Mouse (Mus musculus) ovary, adult 18-20 months (tissue): Measurements from ENCODE around the gene Fads6.
A peak's percentile ranks its signal among the peaks of the same experiment; 100 is the strongest.

ENCODE experiments used
- DNase-seq: peaks from one replicate; pipeline ENCODE4 v3.0.0; 2022; ENCODE audit warnings: low spot score, mixed read lengths

The Fads6 gene

DNA sequence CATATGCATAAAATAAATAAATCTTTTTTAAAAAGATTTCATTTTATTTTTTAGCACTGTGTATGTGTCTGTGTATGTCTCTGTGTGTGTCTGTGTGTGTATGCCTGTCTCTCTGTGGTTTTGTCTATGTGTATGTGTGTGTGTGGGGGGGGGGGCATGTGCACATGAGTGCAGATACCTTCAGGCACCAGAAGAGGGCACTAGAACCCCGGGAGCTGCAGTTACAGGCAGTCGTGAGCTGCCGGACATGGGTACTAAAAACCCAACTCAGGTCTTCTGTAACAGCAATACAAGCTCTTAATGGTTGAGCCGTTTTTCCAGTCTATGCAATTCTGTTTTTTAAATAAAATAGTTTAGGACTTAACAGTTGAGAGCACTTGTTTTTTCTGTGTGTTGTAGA, 3.3 kb upstream of the Fads6 start:
- no peak for DNase-seq

DNA sequence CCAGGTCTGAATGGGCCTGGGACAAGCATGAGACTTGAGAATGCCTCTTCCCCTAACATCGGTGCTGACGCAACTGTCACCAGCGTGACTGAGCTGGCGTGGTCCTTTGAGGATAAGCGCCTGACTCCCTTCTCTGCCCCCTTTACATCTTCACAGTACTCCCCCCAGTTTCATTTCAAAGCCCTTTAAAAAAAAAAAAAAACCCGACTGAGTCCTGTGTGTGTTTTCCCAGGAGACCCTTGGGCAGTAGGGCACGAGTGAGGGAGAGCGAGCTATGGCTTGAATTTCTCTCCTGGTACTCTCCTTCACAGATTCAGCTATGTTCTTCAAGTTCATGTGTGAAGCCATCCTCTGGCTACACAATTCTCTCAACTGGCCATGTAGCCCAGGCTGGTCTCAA, 697 bp upstream of the Fads6 start:
- no peak for DNase-seq

DNA sequence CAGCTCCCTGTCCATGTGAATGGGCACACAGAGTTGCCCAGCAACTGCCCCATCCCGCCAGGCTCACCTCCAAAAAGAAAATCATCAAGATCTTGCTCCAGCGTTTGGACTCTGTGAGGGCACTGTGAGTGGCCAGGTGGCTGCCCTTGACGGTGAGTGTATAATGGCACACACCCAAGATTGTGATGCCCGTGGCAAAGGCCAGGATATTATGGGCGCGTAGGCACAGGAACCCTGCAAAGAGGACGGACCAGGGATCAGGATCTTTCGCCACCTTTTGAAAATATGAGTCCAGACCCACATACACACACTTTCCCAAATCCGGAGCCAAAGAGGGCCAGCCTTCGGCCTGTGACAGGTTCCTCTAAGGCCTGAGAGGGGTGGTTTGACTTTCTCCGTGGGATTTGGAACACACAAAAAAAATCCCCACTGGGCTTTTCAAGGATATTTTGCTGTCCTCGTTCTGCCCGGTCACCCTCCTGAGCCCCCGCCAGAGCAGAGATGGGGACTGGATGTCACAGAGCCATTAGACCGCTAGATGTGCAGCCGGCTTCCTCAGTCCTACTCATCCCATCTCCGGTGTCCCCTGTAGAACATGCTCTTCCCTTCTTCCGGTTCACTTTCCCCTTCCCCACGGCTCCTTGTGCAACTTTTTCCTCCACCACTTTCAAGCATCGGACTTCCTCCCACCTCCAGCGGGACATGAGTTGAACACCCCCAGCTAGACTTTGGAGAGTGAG, 822 bp downstream of the Fads6 start:
- no peak for DNase-seq

DNA sequence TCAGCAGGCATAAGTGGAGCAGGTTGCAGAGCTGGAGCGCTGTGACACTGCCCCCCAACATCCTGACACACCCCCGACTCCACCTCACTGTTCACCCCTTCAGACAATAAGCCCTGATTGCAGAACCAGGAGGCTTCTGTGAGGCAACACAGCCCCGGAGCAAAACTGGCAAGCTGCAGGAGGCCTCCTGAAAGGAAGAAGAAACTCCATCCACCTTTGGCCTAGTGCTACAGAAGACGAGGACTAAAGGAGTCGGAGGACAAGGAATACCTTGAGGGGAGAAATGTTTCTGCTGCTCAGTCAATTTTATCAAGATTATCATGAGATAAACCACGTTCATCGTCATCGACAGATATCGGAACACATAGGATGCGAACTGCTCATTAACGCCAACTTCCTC, 1.5 kb downstream of the Fads6 start:
- DNase-seq = no peak

DNA sequence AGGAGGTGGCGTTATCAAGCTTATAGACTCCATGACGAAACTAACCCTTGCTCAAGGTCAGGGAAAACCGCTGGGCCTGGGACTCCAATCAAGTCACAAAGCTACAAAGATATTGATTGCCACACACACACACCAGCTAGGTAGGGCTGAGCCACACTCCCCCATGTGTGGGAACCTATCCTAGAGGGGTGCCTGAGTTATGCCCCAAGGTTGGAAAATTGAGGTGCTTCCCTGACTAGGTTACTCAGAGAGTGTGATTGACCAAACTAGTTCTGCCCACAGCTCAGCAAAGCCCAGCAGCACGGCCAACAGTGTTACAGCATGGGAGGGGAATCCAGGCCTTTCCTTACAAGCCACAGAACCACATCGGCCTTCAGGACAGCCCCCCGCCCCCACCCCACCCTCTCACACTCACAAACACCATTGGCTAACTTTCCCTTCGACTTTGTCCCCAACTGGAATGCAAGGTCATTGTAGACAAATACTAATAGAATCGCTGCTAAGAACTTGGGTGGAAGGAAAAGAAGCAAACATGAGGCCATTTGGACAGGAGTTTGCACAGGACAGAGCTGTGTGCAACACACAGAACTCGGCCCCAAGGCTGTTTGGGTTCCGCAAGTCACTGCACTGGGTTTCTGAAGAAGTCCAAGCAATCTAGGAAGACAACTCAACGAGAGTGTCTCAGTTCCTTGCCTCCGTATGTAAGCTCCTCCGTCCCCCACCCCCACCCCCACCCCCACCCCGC, 4.7 kb downstream of the Fads6 start:
- no peak for DNase-seq

DNA sequence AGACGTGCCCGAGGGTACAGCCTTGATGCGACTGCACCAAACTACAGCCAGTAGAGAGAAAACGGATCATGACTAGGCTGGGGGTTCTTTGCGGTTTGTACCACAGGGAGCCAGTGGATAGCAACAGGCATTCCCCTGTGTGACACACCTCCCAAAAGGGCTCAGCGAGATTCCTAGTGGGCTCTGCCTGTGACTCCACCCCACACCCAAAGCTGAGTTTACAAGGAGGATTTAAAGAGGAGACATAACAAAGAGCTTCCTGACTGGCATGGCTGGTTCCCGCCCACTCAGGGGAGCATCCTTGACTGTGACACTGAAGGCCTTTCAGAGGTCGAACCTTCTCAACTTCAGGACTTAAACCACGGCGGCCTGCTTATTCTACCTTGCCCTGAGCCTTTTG, 6.0 kb downstream of the Fads6 start:
- DNase-seq = no peak

DNA sequence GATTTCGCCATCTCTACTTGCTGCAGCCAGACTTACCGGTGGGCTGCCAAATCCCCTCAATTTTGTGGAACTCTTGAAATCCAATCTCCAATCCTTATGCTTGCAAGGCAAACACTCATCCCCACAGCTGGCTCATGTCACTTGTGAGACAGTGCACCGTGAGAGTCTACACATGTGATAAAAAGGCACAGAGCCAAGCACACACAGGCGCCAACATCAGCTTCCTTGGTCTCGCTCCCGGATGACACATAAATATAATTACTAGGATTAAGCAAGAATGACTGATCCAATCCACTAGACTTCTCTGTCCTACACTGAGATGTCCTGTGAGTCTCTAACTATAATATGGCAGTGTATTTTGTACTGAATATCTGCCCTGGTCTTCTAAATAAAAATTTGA, 6.5 kb downstream of the Fads6 start:
- DNase-seq = peak; percentile 72

DNA sequence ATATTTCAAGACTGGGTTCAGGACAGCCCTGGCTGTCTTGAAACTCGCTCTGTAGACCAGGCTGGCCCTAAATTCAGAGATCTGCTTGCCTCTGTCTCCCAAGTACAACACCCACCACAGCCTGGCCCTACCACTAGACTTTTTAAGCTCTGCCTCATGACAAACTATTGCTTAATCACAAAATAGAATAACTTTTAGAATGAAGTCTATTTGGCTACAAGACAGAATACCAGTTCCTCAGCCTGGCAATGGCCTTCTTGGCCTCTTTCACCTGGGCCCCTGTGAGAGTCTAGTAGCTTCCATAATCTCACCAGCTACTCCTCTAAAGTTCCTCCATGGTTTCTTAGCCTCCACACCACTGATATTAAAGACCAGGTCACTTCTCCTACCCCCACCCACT, 7.1 kb downstream of the Fads6 start:
- DNase-seq = no peak

DNA sequence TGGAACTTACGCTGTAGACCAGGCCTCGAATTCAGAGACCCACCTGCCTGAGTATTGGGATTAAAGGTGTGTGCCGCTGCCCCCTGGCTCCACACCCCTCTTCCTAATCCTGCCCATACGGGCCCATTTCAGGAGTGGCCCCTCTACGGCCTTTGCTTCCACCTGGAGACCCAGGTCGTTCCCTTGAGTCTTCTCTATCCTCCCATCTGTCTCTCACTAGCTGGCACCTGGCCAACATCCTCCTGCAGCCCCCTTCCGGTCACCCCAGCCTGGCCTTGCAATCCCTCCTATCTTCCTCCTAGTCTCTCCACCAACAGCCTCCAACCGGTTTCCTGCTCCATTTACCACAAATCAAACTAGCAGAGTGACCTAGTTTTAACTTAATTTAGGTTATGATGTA, 7.6 kb downstream of the Fads6 start:
- no peak for DNase-seq

DNA sequence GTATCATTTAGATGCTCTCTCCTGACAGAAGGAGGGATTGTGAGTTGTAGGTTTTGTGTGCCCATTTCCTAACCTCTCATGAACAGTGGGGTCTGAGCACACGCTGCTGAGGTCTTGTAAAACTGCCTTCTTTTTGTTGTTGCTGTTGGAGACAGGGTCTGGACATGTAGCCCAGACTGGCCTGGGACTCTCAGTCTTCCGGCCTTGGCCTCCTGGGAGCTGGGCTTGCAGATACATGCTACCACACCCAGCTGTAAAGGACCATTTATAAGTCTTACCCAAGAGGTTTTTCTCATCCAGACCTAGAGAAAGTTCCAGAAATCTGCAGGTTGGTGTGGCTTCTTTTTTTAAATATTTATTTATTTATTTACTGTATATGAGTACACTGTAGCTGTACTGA, 9.2 kb downstream of the Fads6 start:
- DNase-seq = no peak

DNA sequence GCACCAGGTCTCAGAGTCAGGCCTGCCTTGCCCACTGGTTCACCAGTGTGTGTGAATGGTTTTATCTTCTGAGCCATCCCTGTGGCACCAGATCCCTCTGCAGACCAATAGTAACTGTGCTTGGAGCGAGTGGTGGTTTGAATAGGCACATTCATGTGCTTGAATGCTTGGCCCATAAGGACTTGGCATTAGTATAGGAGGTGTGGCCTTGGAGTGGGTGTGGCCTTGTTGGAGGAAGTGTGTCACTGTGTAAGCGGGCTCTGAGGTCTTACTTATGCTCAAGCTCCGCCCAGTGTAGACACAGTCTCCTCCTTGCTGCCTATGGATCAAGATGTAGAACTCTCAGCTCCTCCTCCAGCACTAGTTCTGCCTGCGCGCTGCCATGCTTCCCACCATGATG, 10.1 kb downstream of the Fads6 start:
- DNase-seq = no peak

DNA sequence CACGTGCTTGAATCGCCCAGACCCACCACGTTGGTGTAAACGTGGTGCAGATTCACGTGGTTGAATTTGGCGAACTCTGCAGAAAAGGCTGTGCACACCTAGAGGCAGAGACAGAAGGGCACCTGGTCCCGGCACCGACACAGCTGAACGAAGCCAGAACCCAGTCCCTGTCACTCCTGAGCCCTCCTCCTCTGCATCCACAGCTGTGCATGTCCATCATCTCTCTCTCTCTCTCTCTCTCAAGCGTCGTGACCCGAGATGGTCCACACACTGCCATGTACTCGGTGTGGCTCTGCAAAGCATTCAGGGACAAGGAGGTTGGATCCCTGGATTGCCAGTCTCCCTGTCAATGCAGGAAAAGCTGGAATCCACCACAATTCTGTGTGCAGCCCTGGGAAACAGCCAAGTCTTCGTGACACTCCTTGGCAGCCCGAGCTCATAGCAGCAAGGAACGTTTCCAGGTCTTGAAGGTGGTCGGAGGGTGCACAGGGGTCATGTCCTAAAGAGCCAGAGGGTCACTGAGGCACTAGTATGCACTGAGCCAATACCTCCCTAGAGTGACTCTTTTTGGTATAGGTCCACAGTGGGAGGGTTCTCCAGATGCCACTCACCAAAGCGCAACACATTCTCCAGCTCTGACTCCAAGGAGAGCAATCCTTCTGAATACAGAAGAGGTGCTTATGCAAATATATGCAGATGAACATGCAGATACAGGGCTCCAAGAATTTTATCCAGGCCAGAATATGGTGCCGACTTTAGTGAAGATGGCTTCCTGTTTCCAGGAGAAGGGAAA, 11.1 kb downstream of the Fads6 start:
- no peak for DNase-seq

DNA sequence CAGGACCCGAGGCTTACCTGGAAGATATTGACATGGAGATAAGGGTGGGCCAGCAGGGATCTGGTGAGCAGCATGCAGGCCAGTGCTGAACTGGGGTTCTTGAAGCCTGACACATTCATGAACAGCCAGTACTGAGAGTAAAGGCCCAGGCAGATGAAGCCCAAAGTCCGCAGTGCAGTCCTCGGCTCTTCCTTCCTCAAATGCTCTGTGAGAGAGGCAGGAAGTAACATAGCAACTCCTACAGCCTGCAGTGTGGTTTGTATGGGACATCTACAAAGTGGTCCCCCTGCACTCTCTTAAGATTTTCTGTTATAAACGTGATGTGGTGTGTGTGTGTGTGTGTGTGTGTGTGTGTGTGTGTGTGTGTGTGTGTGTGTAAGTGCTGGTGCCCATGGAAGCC, 12.2 kb downstream of the Fads6 start:
- DNase-seq = no peak

DNA sequence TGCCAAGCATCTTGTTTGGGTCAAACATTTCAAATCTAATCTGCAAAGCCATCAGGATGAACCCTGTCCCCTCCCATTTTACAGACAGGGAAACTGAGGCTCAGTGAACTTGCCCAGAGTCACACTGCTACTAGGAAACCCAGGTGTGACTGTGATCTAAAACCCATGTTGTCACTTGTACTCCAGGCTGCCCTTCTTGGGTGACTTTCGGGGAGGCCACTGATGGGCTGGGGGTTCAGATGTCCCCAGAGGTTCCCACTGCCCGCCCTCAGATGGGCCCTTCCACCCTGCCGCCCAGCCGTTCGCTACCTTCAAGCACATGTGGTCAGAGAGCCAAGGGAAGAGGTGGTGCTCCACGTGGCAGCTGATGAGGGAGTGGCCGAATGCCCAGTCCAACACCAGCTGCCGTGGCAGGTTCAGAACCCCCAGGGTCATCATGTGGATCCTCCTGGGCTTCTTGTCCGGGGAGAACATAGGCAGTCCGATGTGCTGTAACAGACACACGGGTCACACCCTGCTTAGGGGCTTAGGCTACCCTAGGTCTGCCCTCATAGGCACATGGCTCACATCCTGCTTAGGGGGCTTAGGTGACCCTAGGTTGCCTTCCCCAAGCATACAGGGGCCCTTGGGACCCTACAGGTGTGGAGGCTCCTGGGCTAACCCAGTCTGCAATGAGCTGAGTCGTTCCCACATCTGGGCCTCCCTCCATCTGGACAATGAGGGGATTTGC, 13.4 kb downstream of the Fads6 start:
- DNase-seq = no peak

DNA sequence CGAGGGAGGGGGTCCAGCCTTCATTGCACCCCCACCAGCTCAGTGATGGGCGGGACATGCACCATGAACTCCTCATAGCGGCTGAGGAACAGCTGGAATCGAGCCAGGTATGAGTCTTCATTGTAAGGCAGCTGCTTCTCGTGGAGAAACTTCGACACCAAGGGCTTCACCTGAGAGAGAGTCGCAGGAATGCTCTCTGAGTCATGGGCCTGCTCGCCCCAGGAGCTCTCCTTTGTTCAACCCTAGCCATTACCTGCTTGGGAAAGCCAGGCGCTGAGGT, 14.0 kb downstream of the Fads6 start:
- no peak for DNase-seq

DNA sequence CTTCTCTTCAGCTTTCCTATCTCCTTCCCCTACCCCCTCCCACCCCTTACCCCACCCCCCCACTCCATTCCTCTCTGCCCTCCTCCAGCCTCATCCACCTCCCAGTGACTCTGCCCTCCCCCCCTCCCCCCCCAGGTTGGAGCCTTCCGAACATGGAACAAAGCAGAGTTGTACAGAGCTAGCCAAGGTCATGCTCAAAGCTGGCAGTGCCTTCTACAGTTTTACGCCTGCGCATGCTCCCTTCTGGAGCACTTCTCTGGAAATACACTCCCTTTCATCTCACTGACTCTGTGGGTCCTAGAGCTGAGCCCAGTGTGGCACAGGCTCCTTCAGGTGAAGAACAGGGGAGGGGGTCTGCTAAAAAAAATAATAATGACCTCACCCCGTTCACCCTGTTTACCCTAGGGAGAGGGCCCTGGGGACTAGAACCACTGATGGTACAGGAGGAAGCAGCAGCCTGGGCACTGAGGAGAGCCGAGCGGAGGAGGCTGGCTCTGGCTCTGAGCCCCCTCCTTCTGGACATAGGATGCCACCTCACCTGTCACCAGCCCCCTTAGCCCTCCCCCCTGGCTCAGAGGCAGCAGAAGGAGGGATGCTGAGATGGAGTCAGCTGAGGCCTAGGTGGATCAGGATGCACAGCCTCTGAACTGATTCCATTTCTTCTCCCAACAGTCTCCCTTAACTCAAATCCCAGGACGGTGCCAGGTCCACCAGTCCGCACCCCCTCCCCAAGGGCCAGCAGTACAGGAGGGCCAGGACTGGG, 14.6 kb downstream of the Fads6 start:
- peak; percentile 54 for DNase-seq

DNA sequence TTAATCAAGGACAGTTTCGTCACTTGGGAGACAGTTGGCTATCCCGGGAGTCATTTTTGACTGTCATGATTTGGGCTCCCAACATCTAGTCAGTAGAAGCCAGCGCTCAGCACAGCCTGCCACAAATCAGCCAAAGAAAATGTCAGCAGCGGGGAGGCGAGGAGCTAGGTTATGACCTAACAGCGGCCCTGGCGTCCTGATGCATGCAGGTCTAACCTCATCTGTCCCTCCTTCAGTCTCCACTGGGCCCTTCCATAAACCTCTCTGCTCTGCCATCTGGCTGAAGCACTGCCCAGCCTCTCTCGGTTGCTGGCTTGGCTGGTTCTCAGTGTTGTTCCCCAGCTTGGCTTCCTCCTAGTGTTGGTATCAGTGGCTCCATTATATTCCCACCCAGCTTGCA, 15.2 kb downstream of the Fads6 start:
- DNase-seq = no peak

DNA sequence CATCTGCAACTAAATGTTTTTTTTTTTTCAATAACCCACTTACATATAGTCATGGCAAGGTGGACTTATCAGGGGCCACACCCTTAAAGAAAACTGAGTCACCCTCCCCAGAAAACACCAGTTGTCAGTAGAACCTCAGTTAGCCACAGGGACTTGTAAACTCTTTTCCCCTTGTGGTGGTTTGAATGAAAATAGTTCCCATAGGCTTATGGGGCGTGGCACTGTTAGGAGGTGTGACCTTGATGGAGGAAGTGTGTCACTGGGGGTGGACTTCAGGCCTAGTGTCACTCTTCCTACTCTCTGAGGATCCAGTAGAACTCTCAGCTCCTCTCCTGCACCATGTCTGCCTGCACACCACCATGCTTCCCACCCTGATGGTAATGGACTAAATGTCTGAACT, 17.7 kb downstream of the Fads6 start:
- DNase-seq = no peak

DNA sequence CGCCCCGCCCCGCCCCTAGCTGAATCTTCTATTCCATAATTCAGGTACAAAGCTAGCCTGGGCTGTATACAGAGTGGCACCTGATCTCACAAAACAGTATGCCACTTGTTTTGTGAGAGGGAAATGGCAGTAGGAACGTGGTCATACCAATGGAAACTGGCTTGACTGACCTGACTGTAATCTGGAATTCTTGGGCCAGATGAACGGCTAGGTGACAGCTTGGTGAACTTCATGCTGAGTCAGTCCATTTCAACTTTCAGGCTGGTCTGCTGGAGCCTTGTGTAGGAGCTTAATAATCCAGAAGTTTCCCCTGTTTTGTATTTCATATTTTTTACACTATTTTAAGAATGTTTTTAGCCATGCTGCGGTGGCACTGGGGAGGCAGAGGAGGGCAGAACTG, 19.3 kb downstream of the Fads6 start:
- no peak for DNase-seq

DNA sequence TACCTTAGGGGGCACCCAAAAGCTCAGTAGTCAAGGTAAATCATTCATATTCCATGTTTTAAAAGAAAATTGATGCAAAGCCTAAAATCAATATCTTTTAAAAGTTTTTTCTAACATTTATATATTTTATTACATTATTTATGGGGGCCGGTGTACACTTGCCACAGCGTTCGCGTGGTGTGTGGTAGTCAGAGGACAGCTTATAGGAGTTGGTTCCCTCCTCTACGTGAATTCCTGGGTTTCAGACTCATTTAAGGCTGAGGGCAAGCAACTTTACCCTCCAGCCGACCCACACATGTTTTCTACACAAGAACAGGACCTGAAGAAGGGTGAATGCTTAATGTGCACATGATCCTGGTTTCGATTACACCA, 19.9 kb downstream of the Fads6 start:
- DNase-seq = no peak

DNA sequence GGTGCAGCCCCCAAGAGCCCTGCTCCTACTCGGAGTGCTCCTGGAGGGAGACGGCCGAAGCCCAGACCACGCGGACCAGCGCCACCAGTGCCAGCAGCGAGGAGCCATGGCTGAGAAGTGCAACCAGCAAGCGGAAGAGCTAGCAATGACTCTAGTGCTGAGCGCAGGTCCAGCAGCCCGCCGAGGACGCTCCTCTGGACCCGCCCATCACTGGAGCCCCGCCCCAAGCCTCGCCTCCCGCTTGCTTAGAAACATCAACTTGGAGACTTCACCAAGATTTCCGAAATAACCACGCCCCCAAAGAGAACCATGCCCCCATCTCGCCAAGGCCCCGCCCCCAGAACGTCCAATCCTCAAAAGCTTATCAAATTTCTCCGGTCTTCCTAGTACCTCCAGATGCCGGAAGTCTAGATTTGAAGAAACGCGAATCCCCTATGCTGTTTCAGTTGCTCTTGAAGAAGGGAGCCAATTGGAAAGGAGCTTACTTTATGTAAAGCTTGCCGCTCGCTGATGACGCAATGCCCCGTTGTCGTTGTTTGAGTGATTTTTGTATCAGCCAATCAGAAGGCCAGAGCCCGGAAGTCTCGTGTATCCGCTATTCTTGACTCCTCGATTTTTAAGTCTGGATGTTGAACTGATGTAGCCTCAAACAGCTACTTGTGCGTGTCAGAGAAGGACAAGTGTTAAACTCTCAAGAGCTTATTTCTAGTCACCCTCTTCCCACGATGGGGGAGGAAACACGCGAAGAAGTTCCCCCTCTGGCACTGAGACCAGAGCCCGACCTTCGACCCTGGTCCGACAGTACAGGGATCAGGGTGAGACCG, 20.5 kb downstream of the Fads6 start, which contains the start of gene Fdxr:
Fdxr (minus strand) TSS at position 271 of the 824 bp plus-strand sequence.
- DNase-seq = peak; percentile 99
